Mouse (Mus musculus): Measurements from ENCODE around the gene Rpl9-ps1. TPM values are rescaled to one million over a fixed set of nuclear protein-coding genes. Genes with fewer than 3 reads are reported as not detected.

The Rpl9-ps1 gene
- polyA plus RNA-seq, 1 experiment from 2014 or later, result not detected

DNA sequence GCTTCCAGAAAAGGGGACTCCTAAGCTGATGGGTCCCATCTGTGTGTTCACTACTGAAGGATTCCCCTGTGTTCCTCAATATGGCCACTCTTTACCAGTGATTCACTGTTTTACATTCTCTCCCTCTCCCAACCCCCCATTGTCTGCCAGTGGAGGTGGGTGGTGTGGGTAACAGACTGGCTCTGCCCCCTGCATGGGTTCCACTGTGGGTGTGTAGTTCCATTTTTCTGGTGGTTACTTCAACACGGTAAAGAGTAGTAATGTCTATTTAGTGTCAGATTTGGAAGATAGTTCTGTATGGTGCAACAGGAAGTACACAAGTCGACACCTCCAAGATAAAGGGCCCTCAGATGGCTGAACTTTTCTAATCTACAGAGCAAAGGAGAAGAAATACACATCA lies 4.2 kb downstream of the Rpl9-ps1 start:
- no peak overlapping the region for H3K4me3 ChIP-seq
- H3K4me2 ChIP-seq, result no peak overlapping the region
- no peak for ATAC-seq (ENCODE audit: borderline replicate concordance, extremely low read depth, low FRiP score, low TSS enrichment)
- no peak overlapping the region for H3K9ac ChIP-seq
- no peaks in the 10 kb centered on the region for H3K27me3 ChIP-seq
- H3K36me3 ChIP-seq, result no peaks in the 10 kb centered on the region
- 65% methylated on average over 2 of the region's 2 CpGs for WGBS
- H3K27ac ChIP-seq, result no peak overlapping the region
- no peaks in the 10 kb centered on the region for H3K9me3 ChIP-seq
- H3K4me1 ChIP-seq, result no peaks in the 10 kb centered on the region

DNA sequence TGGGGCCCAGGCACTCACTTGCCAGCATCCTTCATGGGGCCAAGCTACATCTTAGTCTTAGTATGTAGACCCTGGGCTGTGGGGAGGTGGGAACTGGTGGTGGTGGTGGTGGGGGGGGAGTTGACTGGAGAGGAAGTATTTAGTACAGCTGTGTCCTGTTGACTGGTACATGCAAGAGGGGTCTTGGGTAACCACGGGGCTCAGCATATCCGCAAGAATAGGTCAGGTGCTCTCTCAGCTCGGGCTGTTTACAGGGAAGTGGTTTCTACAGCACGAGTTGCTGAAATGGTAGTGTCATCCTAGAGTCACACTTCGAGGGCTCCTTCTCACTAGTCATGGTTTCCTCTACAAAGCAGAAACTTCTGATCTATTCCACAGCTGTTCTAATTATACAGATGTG lies 5.3 kb downstream of the Rpl9-ps1 start:
- no peaks in the 10 kb centered on the region for H3K4me1 ChIP-seq
- no peak overlapping the region for H3K27ac ChIP-seq
- ATAC-seq (ENCODE audit: borderline replicate concordance, extremely low read depth, low FRiP score, low TSS enrichment), result no peak
- H3K4me2 ChIP-seq, result no peak overlapping the region
- no peak overlapping the region for H3K4me3 ChIP-seq
- H3K9me3 ChIP-seq, result no peaks in the 10 kb centered on the region
- no peak overlapping the region for H3K9ac ChIP-seq
- H3K27me3 ChIP-seq, result no peaks in the 10 kb centered on the region
- H3K36me3 ChIP-seq, result no peaks in the 10 kb centered on the region
- 76% methylated on average over 5 of the region's 5 CpGs for WGBS

DNA sequence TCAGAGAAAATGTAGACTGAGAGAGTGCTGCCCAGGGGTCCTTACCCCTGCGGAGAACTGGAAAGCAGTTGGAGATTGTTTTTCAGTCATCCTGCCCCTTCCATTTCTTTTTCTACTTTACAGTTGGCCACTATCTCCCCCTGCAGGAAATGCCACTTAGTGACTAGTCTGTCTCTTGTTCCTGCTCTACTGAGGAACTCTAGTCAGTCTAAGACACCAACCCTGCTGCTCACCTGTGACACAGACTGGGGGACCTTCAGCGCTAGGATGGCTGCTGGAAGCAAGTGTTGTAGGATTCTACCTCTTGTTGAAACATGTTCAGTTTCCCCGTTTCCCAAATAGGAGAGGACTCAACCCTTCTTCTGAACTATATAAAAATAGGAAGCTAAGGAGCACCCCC lies 5.9 kb downstream of the Rpl9-ps1 start:
- Histone ChIP-seq H3K36me3 (no peaks in the 10 kb centered on the region), H3K4me2 (no peak overlapping the region), H3K27ac (no peak overlapping the region), H3K4me3 (no peak overlapping the region), H3K4me1 (no peaks in the 10 kb centered on the region), H3K9me3 (no peaks in the 10 kb centered on the region), H3K27me3 (no peaks in the 10 kb centered on the region), H3K9ac (no peak overlapping the region)
- ATAC-seq (ENCODE audit: borderline replicate concordance, extremely low read depth, low FRiP score, low TSS enrichment), result no peak
- 60% methylated on average over 3 of the region's 3 CpGs for WGBS

DNA sequence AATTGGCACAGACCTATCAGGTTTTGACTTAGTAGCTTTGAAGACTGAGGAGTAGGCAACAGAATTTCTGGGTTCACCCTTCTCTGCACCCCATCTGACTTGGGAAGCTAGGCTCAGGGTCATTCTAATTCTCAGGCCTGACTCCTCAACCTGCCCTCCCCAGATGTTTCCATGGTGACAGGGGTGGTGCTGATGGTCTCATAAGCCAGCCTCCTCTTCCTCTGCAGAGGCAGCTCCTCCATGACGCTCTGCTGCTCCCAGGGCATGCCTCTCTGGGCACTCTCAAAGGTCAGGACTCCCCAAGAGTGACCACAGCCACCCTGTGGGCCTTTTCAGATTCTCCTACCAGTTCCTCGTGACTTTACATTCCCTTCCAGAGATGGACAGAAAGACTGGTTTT lies 6.5 kb downstream of the Rpl9-ps1 start:
- no peaks in the 10 kb centered on the region for H3K27me3 ChIP-seq
- no peak overlapping the region for H3K27ac ChIP-seq
- H3K4me1 ChIP-seq, result no peaks in the 10 kb centered on the region
- no peak overlapping the region for H3K4me2 ChIP-seq
- H3K9me3 ChIP-seq, result no peaks in the 10 kb centered on the region
- no peaks in the 10 kb centered on the region for H3K36me3 ChIP-seq
- ATAC-seq (ENCODE audit: borderline replicate concordance, extremely low read depth, low FRiP score, low TSS enrichment), result no peak
- no peak overlapping the region for H3K9ac ChIP-seq
- 51% methylated on average over 2 of the region's 2 CpGs for WGBS
- H3K4me3 ChIP-seq, result no peak overlapping the region

DNA sequence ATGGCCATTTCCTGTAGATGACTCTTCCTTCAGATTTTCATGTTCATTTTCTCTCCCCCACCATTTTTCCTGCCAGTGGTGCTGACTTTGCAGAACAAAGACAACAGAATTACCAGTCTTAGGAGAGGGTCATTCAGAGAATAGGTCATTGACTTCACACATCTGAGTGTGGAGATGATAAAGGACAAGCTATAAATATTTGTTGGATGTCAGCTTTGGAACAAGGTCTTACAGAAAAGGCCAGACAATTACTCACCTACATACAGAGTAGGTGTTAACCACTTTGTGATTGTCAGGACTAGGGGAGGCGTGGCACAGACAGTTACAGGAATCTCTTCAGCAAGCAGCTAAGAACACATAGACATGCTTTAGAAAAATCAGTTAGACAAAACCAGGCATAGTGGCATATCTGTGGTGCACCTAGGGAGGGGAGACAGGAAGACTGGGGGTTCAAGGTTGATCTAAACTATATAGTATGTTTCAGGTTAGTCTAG lies 8.6 kb downstream of the Rpl9-ps1 start:
- no peaks in the 10 kb centered on the region for H3K4me1 ChIP-seq
- no peak overlapping the region for H3K4me3 ChIP-seq
- no peak overlapping the region for H3K9ac ChIP-seq
- no peak for ATAC-seq (ENCODE audit: borderline replicate concordance, extremely low read depth, low FRiP score, low TSS enrichment)
- no peak overlapping the region for H3K4me2 ChIP-seq
- H3K27me3 ChIP-seq, result no peaks in the 10 kb centered on the region
- no peak overlapping the region for H3K27ac ChIP-seq
- WGBS, result 66% methylated on average over 1 of the region's 1 CpGs
- H3K36me3 ChIP-seq, result no peaks in the 10 kb centered on the region
- no peaks in the 10 kb centered on the region for H3K9me3 ChIP-seq

DNA sequence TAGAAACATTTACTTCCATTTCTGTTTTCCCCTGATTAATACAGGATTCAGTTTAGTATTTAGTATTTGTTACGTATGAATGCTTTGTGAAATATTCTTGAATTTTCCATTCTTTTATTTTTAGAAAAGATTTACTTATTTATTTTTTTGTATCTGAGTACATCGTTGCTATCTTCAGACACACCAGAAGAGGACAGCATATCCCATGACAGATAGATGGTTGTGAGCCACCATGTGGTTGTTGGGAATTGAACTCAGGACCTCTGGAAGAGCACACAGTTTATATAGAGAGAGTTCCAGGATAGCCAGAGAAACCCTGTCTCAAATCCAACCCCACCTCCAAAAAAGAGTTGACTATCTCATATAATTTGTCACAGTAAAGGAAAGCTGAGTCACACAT lies 10.5 kb downstream of the Rpl9-ps1 start:
- H3K36me3 ChIP-seq, result no peaks in the 10 kb centered on the region
- WGBS, result 85% methylated on average over 2 of the region's 2 CpGs
- ATAC-seq (ENCODE audit: borderline replicate concordance, extremely low read depth, low FRiP score, low TSS enrichment), result no peak
- no peak overlapping the region for H3K4me3 ChIP-seq
- H3K27ac ChIP-seq, result no peak overlapping the region
- no peak overlapping the region for H3K4me2 ChIP-seq
- no peaks in the 10 kb centered on the region for H3K4me1 ChIP-seq
- no peak overlapping the region for H3K9ac ChIP-seq
- H3K9me3 ChIP-seq, result no peaks in the 10 kb centered on the region
- H3K27me3 ChIP-seq, result no peaks in the 10 kb centered on the region

DNA sequence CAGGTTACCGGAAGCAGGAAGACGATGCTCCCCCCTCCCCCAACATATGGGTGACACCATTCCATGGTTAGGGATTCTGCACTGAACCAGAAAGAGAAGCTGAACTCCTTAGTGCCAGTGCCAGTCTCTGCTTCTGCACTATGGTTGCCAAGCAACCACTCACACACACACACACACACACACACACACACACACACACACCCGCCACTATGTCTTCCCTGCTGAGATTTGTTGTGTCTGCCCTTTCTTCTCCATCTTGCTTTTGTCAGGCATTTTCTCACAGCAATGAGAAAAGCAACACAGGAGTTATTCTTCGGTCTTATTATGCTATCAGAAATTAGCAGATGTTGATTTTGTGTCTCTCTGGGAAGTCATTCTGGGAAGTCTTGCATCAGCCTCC lies 11.0 kb downstream of the Rpl9-ps1 start:
- Histone ChIP-seq H3K9ac (no peak overlapping the region), H3K27me3 (no peaks in the 10 kb centered on the region), H3K4me1 (no peaks in the 10 kb centered on the region), H3K9me3 (no peaks in the 10 kb centered on the region), H3K4me2 (no peak overlapping the region), H3K4me3 (no peak overlapping the region), H3K27ac (no peak overlapping the region), H3K36me3 (no peaks in the 10 kb centered on the region)
- ATAC-seq (ENCODE audit: borderline replicate concordance, extremely low read depth, low FRiP score, low TSS enrichment), result no peak
- 78% methylated on average over 4 of the region's 4 CpGs for WGBS

DNA sequence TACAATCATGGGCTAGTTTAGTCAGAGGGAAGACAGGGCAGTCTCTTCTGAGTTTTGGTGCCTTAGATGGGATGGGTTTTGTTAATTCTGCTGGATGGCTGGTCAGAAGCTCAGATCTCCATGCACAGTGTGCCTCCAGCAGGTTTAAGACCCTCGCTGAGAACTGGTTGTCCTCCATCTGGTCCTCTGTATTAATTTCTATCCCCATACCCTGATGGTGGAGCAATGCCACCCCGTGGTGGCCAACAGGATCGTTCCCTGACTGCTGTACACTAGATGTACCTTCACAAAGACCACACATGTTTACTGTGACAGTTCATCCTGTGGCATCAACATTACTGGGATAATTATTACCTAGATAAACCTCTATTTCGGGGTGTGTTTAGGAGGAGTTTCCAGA lies 12.7 kb downstream of the Rpl9-ps1 start:
- Histone ChIP-seq H3K9ac (no peak overlapping the region), H3K27ac (no peak overlapping the region), H3K4me2 (no peak overlapping the region), H3K9me3 (no peaks in the 10 kb centered on the region), H3K27me3 (no peaks in the 10 kb centered on the region), H3K4me3 (no peak overlapping the region), H3K36me3 (no peaks in the 10 kb centered on the region), H3K4me1 (no peaks in the 10 kb centered on the region)
- no peak for ATAC-seq (ENCODE audit: borderline replicate concordance, extremely low read depth, low FRiP score, low TSS enrichment)
- 52% methylated on average over 4 of the region's 4 CpGs for WGBS

DNA sequence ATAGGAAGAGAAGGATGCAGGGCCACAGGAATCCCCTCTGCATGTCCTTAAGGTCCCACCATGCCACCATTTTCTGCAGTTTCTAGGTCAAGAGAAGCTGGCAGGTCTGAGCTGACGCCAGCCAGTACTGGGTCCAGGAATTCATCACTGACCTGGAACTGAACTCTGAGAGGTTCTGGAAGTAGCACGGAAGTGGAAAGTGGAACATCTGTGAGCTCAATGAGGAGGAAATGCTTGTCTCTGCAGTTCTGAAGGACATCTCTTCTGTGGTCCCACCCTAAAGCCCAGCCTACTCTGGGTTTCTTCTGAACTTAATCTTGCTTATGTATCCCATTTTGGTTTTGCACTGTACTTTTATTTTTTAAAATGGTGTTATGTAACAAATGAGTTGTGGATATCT lies 14.4 kb downstream of the Rpl9-ps1 start:
- Histone ChIP-seq H3K36me3 (no peaks in the 10 kb centered on the region), H3K9ac (no peak overlapping the region), H3K9me3 (no peaks in the 10 kb centered on the region), H3K4me2 (no peak overlapping the region), H3K4me3 (no peak overlapping the region), H3K27ac (no peak overlapping the region), H3K27me3 (no peaks in the 10 kb centered on the region), H3K4me1 (no peaks in the 10 kb centered on the region)
- 58% methylated on average over 2 of the region's 2 CpGs for WGBS
- no peak for ATAC-seq (ENCODE audit: borderline replicate concordance, extremely low read depth, low FRiP score, low TSS enrichment)

DNA sequence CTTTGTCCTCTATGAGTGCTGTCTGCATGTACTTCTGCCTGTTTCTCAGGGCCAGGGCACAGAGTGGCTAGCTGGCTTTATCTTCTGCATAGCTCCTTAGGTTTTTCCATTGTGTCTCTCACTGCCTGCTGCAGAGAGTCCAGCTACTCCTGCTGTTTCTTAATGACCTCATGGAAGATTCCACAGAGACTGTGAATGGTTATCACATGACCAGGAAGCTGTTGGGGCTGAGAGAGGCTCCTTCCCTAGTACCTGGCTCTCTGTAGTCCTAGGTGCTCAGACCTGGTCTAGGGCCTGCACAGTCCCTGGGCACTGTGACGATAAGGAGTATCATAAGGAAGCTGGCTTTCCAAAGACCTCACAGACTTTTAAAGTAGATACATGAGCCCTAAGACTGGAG lies 14.8 kb downstream of the Rpl9-ps1 start:
- no peak overlapping the region for H3K9ac ChIP-seq
- no peak overlapping the region for H3K4me2 ChIP-seq
- no peaks in the 10 kb centered on the region for H3K9me3 ChIP-seq
- no peak overlapping the region for H3K27ac ChIP-seq
- H3K4me1 ChIP-seq, result no peaks in the 10 kb centered on the region
- no peak overlapping the region for H3K4me3 ChIP-seq
- H3K36me3 ChIP-seq, result no peaks in the 10 kb centered on the region
- ATAC-seq (ENCODE audit: borderline replicate concordance, extremely low read depth, low FRiP score, low TSS enrichment), result no peak
- 73% methylated on average over 1 of the region's 1 CpGs for WGBS
- H3K27me3 ChIP-seq, result no peaks in the 10 kb centered on the region

DNA sequence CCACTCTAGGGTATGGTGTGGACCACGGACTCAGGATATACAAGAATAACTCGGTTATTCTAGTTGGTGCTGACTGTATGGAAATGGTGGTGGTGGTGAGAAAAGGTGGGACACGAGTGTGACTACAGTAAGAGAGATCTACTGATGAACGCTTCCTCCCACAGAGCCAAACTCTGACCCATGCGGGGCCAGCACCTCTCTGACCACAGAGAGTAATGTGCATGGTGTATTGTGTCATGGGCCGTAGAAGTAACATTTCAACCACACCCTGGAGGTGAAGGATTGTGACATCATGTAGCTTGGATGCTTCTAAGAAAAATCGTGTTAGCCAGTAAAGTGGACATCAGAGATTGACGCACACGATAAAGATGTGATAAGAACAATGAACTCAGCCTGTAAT lies 16.6 kb downstream of the Rpl9-ps1 start:
- Histone ChIP-seq H3K9me3 (no peaks in the 10 kb centered on the region), H3K36me3 (no peaks in the 10 kb centered on the region), H3K4me1 (no peaks in the 10 kb centered on the region), H3K27me3 (no peaks in the 10 kb centered on the region), H3K4me2 (no peak overlapping the region), H3K27ac (no peak overlapping the region), H3K9ac (no peak overlapping the region), H3K4me3 (no peak overlapping the region)
- 81% methylated on average over 9 of the region's 9 CpGs for WGBS
- no peak for ATAC-seq (ENCODE audit: borderline replicate concordance, extremely low read depth, low FRiP score, low TSS enrichment)

DNA sequence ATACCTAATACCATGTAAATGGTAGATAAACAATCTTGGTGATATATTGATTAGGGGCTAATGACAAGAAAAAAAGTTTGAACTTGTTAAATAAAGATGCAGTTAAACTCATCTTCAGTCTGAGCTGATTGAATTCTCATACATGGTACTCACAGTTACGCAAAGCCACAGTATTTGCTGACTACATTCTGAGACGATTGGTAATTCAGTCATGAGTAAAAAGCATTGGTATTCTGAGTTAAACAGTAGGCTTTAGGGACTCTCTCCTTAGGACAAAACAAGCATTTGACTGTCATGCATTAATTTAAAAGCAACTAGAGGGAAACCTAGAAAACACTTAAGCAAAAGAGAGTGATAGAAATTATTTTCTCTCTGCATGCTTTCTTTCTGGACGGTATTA lies 21.8 kb downstream of the Rpl9-ps1 start:
- no peak overlapping the region for H3K4me3 ChIP-seq
- ATAC-seq (ENCODE audit: borderline replicate concordance, extremely low read depth, low FRiP score, low TSS enrichment), result no peak
- WGBS, result 79% methylated on average over 3 of the region's 3 CpGs
- no peaks in the 10 kb centered on the region for H3K36me3 ChIP-seq
- H3K27ac ChIP-seq, result no peak overlapping the region
- no peaks in the 10 kb centered on the region for H3K27me3 ChIP-seq
- H3K9ac ChIP-seq, result no peak overlapping the region
- no peaks in the 10 kb centered on the region for H3K9me3 ChIP-seq
- no peaks in the 10 kb centered on the region for H3K4me1 ChIP-seq
- H3K4me2 ChIP-seq, result no peak overlapping the region

DNA sequence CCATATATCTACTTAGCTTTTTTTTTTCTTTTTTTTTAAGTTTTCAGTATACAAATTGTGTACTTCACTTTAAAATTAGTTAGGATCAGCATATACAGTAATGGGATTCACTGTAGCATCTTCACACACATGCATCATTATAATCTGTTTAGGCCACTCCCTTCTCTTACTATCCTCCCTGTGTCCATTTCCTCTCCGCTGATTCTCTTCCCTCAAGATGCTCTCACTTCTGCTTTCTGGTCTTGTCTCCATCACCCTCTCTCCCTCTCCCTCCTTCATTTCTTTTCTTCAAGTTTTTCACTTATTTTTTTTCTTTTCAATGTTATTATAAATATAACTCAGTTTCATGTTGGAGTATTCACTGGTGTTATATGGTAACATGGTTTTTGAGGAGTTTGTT lies 26.4 kb downstream of the Rpl9-ps1 start:
- Histone ChIP-seq H3K4me2 (no peak overlapping the region), H3K36me3 (no peaks in the 10 kb centered on the region)
- WGBS, result 91% methylated on average over 1 of the region's 1 CpGs

More for the DNA sequence above, 26.4 kb downstream of the Rpl9-ps1 start:
- no peak overlapping the region for H3K9ac ChIP-seq
- no peaks in the 10 kb centered on the region for H3K4me1 ChIP-seq
- H3K27ac ChIP-seq, result no peak overlapping the region
- H3K4me3 ChIP-seq, result no peak overlapping the region
- H3K27me3 ChIP-seq, result no peaks in the 10 kb centered on the region
- ATAC-seq (ENCODE audit: borderline replicate concordance, extremely low read depth, low FRiP score, low TSS enrichment), result no peak
- H3K9me3 ChIP-seq, result no peaks in the 10 kb centered on the region

All from lung, embryonic 15.5 days (tissue).